Comparison of ENCODE assay signal across 8 mouse cellular contexts in genomic region chr11:78837989-78838388, GRCm38 (mm10). TPM values are rescaled to one million over a fixed set of nuclear protein-coding genes. Genes with fewer than 3 reads are reported as not detected.
A peak's percentile ranks its signal among the peaks of the same experiment; 100 is the strongest.
DNase-seq lines count a peak whose midpoint lies in the region; ATAC-seq lines count a peak whose summit lies in the region.

No protein-coding gene starts in this region.

- peak; percentile 78 for DNase-seq in hindbrain, embryonic 11.5 days (ENCODE audit: low spot score)
- DNase-seq in ES-CJ7 (ENCODE audit: low read depth, low spot score) = peak; percentile 63
- peak; percentile 49 for DNase-seq in c-Kit-negative CD71-positive TER-119-positive erythroid progenitor cells, embryonic 14.5 days (ENCODE audit: low read depth, low spot score)
- DNase-seq in gastrocnemius, postnatal 10 days = peak; percentile 57
- DNase-seq in liver, embryonic 13.5 days = peak; percentile 61
- peak; percentile 55 for DNase-seq in right cerebral cortex, postnatal 25 days
- peak; percentile 25 to 68 for DNase-seq in urinary bladder, postnatal 4 days (ENCODE audit: low spot score in 2 of 2)

- no peaks in the 10 kb centered on the region for H3K9me3 ChIP-seq in hindbrain, embryonic 11.5 days (ENCODE audit: control insufficient read depth, low read length)
- H3K9me3 ChIP-seq in hindbrain, embryonic 12.5 days (replicated peaks) = peaks cover 4% of the 10 kb centered on the region; the same call in 1 of the 2 replicates
- H3K9me3 ChIP-seq in liver, embryonic 13.5 days (replicated peaks) = no peaks in the 10 kb centered on the region

- ATAC-seq in hindbrain, embryonic 11.5 days (ENCODE audit: low FRiP score) = no peak
- no peak for ATAC-seq in hindbrain, embryonic 12.5 days (ENCODE audit: low FRiP score)
- ATAC-seq in liver, embryonic 13.5 days (ENCODE audit: low read depth) = no peak

- H3K4me3 ChIP-seq in hindbrain, embryonic 11.5 days (ENCODE audit: low read depth, low read length) = no peak overlapping the region
- H3K4me3 ChIP-seq in hindbrain, embryonic 12.5 days = no peak overlapping the region
- H3K4me3 ChIP-seq in liver, embryonic 13.5 days (replicated peaks) = no peak overlapping the region

- H3K27ac ChIP-seq in hindbrain, embryonic 11.5 days (ENCODE audit: low read depth, low read length) = no peak overlapping the region
- H3K27ac ChIP-seq in hindbrain, embryonic 12.5 days = no peak overlapping the region
- H3K27ac ChIP-seq in liver, embryonic 13.5 days = no peak overlapping the region

- no peaks in the 10 kb centered on the region for H3K36me3 ChIP-seq in hindbrain, embryonic 11.5 days (ENCODE audit: control insufficient read depth, insufficient read depth, low read length)
- peaks cover 8% of the 10 kb centered on the region for H3K36me3 ChIP-seq in hindbrain, embryonic 12.5 days
- peaks cover 12% of the 10 kb centered on the region for H3K36me3 ChIP-seq in liver, embryonic 13.5 days

- H3K4me1 ChIP-seq in hindbrain, embryonic 11.5 days (replicated peaks; ENCODE audit: control insufficient read depth, insufficient read depth, low read length) = no peaks in the 10 kb centered on the region
- peaks cover 9% of the 10 kb centered on the region; the same call in 1 of the 2 replicates for H3K4me1 ChIP-seq in hindbrain, embryonic 12.5 days
- H3K4me1 ChIP-seq in liver, embryonic 13.5 days (replicated peaks) = peaks cover 55% of the 10 kb centered on the region

- WGBS in hindbrain, embryonic 11.5 days = 12% methylated on average over 11 of the region's 11 CpGs
- WGBS in hindbrain, embryonic 12.5 days = 11% methylated on average over 11 of the region's 11 CpGs
- WGBS in liver, embryonic 13.5 days (ENCODE audit: insufficient replicate concordance) = 15% methylated on average over 11 of the region's 11 CpGs

- H3K27me3 ChIP-seq in hindbrain, embryonic 11.5 days (ENCODE audit: control insufficient read depth, insufficient read depth, low read length) = no peaks in the 10 kb centered on the region
- H3K27me3 ChIP-seq in hindbrain, embryonic 12.5 days = no peaks in the 10 kb centered on the region
- no peaks in the 10 kb centered on the region for H3K27me3 ChIP-seq in liver, embryonic 13.5 days

- no peak overlapping the region for H3K4me2 ChIP-seq in hindbrain, embryonic 11.5 days (replicated peaks; ENCODE audit: low read depth, low read length)
- no peak overlapping the region for H3K4me2 ChIP-seq in hindbrain, embryonic 12.5 days (replicated peaks)
- H3K4me2 ChIP-seq in liver, embryonic 13.5 days = no peak overlapping the region

- H3K9ac ChIP-seq in hindbrain, embryonic 11.5 days (ENCODE audit: low read depth, low read length) = no peak overlapping the region
- H3K9ac ChIP-seq in hindbrain, embryonic 12.5 days = no peak overlapping the region
- H3K9ac ChIP-seq in liver, embryonic 13.5 days = no peak overlapping the region

RNA-seq across cellular contexts. Expression of gene Lyrm9, which starts 11.6 kb away (rescaled TPM):
- 16.6 and 19.8 TPM in 2 replicates for polyA plus RNA-seq in hindbrain, embryonic 11.5 days (2014; fragmentation: Nextera tagmentation; extraction: Ambion mirVana)
- 16.0 and 18.1 TPM in 2 replicates for polyA plus RNA-seq in hindbrain, embryonic 12.5 days (2016; fragmentation: Nextera tagmentation; extraction: Ambion mirVana)
- 10 to 100 TPM; 11.6 to 16.7 TPM for total RNA-seq in gastrocnemius, postnatal 10 days (2021)
- 21.4 and 21.7 TPM in 2 replicates for polyA plus RNA-seq in liver, embryonic 13.5 days (2015; fragmentation: Nextera tagmentation; extraction: Ambion mirVana)
